28 mouse cellular contexts compared by ENCODE assay signal in genomic region chr8:66413101-66413500, GRCm38 (mm10).
DNase-seq lines count a peak whose midpoint lies in the region; ATAC-seq and TF ChIP-seq lines count a peak whose summit lies in the region.
"Had no signal": no experiment of that assay in that cellular context is flagged by ENCODE, and none has a peak within 500 bp of the region (broad histone marks: within the 10 kb centered on the region; RNA-seq: fewer than 3 reads in every experiment).

No protein-coding gene starts in this region.

- WGBS in forebrain, postnatal 0 days, result 41% methylated on average over 2 of the region's 2 CpGs
- WGBS in forebrain, embryonic 15.5 days, result 58% methylated on average over 2 of the region's 2 CpGs
- WGBS in kidney, adult 2 months, result 30% methylated on average over 2 of the region's 2 CpGs
- WGBS in lung, postnatal 0 days, result 43% methylated on average over 2 of the region's 2 CpGs

- H3K4me3 ChIP-seq in forebrain, postnatal 0 days (ENCODE audit: low read depth, low read length), result no peak overlapping the region
- H3K4me3 ChIP-seq in forebrain, embryonic 15.5 days, result no peak overlapping the region
- H3K4me3 ChIP-seq in kidney, adult 2 months (ENCODE audit: insufficient read depth, low read depth, low read length), result no peak overlapping the region
- H3K4me3 ChIP-seq in lung, postnatal 0 days (ENCODE audit: low read depth, low read length), result no peak overlapping the region
- H3K4me3 ChIP-seq: heart, embryonic 10.5 days; heart, embryonic 15.5 days; lung, embryonic 15.5 days; megakaryocyte, embryonic 14.5 days; midbrain, embryonic 13.5 days; neural tube, embryonic 15.5 days had no signal

- no peaks in the 10 kb centered on the region for H3K36me3 ChIP-seq in forebrain, postnatal 0 days (ENCODE audit: insufficient read depth)
- no peaks in the 10 kb centered on the region for H3K36me3 ChIP-seq in forebrain, embryonic 15.5 days
- H3K36me3 ChIP-seq in kidney, adult 2 months (ENCODE audit: control insufficient read depth, insufficient read depth, low read length), result no peaks in the 10 kb centered on the region
- H3K36me3 ChIP-seq in lung, postnatal 0 days (ENCODE audit: insufficient read depth, low read length), result no peaks in the 10 kb centered on the region
- H3K36me3 ChIP-seq: heart, embryonic 10.5 days; heart, embryonic 15.5 days; lung, embryonic 15.5 days; midbrain, embryonic 13.5 days; neural tube, embryonic 15.5 days had no signal

- H3K9ac ChIP-seq in forebrain, postnatal 0 days, result no peak overlapping the region
- no peak overlapping the region for H3K9ac ChIP-seq in forebrain, embryonic 15.5 days (replicated peaks)
- no peak overlapping the region for H3K9ac ChIP-seq in lung, postnatal 0 days (replicated peaks; ENCODE audit: low read depth)
- H3K9ac ChIP-seq: heart, embryonic 15.5 days; liver, embryonic 14.5 days; lung, embryonic 15.5 days; midbrain, embryonic 13.5 days; neural tube, embryonic 15.5 days had no signal

- DNase-seq in forebrain, postnatal 0 days, result no peak
- peak; percentile 69 for DNase-seq in kidney, adult 2 months
- no peak for DNase-seq in kidney, postnatal 4 days
- peak; percentile 14 for DNase-seq in lung, postnatal 0 days (ENCODE audit: low spot score)
- no peak for DNase-seq in lung, postnatal 14 days
- DNase-seq in brain, adult 2 months (ENCODE audit: low read depth, low spot score), result peak; percentile 27
- no peak for DNase-seq in left cerebral cortex, postnatal 4 days
- DNase-seq: adrenal gland, postnatal 25 days; cerebellum, adult 2 months; cerebellum, postnatal 14 days; gastrocnemius, postnatal 14 days; kidney, adult 18-20 months; layer of hippocampus, adult 9-11 months; liver; lung, postnatal 4 days; spleen, adult 18-20 months; thymus, postnatal 4 days had no signal

- peak; percentile 68; the same call in 1 of the 2 replicates for ATAC-seq in forebrain, postnatal 0 days
- ATAC-seq in forebrain, embryonic 15.5 days (replicated peaks), result no peak
- no peak for ATAC-seq in lung, postnatal 0 days
- ATAC-seq: CD4-positive, CD25-positive, alpha-beta regulatory T cell, adult 4 months; forebrain, embryonic 16.5 days; inflammation-experienced regulatory T-cells, adult 6 months; midbrain, embryonic 13.5 days had no signal

- H3K27me3 ChIP-seq in forebrain, postnatal 0 days (ENCODE audit: insufficient read depth, low read length), result no peaks in the 10 kb centered on the region
- no peaks in the 10 kb centered on the region for H3K27me3 ChIP-seq in forebrain, embryonic 15.5 days
- no peaks in the 10 kb centered on the region for H3K27me3 ChIP-seq in kidney, adult 2 months (replicated peaks; ENCODE audit: control insufficient read depth, insufficient read depth, low read length)
- no peaks in the 10 kb centered on the region for H3K27me3 ChIP-seq in lung, postnatal 0 days (replicated peaks; ENCODE audit: insufficient read depth, low read length)
- H3K27me3 ChIP-seq: heart, embryonic 15.5 days; lung, embryonic 15.5 days; megakaryocyte, embryonic 14.5 days; midbrain, embryonic 13.5 days; neural tube, embryonic 15.5 days had no signal

- H3K9me3 ChIP-seq in forebrain, postnatal 0 days (ENCODE audit: low read length), result no peaks in the 10 kb centered on the region
- H3K9me3 ChIP-seq in forebrain, embryonic 15.5 days, result no peaks in the 10 kb centered on the region
- no peaks in the 10 kb centered on the region for H3K9me3 ChIP-seq in lung, postnatal 0 days (ENCODE audit: low read length)
- H3K9me3 ChIP-seq: heart, embryonic 10.5 days; heart, embryonic 15.5 days; lung, embryonic 15.5 days; megakaryocyte, embryonic 14.5 days; midbrain, embryonic 13.5 days; neural tube, embryonic 15.5 days had no signal

- intact Hi-C loops in left cerebral cortex, postnatal 4 days (cut with DNase I), result no loop called here

- no peak for TF ChIP-seq EP300 in lung, postnatal 0 days (IDR thresholded peaks at IDR 0.05)

- H3K4me2 ChIP-seq in forebrain, postnatal 0 days (ENCODE audit: low read depth), result no peak overlapping the region
- H3K4me2 ChIP-seq in forebrain, embryonic 15.5 days (replicated peaks), result no peak overlapping the region
- no peak overlapping the region for H3K4me2 ChIP-seq in lung, postnatal 0 days (replicated peaks; ENCODE audit: low read depth, low read length)
- H3K4me2 ChIP-seq: heart, embryonic 15.5 days; lung, embryonic 15.5 days; midbrain, embryonic 13.5 days; neural tube, embryonic 15.5 days had no signal

- TF ChIP-seq CTCF in forebrain, postnatal 0 days (IDR thresholded peaks at IDR 0.05; ENCODE audit: low read depth), result no peak
- no peak for TF ChIP-seq CTCF in kidney, adult 2 months (conservative IDR thresholded peaks at IDR 0.05; ENCODE audit: insufficient read depth, insufficient read length, low read depth, low read length)
- no peak for TF ChIP-seq CTCF in lung, postnatal 0 days (IDR thresholded peaks at IDR 0.05)

- H3K27ac ChIP-seq in forebrain, postnatal 0 days (ENCODE audit: low read depth, low read length), result no peak overlapping the region
- no peak overlapping the region for H3K27ac ChIP-seq in forebrain, embryonic 15.5 days (replicated peaks)
- H3K27ac ChIP-seq in kidney, adult 2 months (ENCODE audit: insufficient read depth, low read depth, low read length), result peak overlapping the region; percentile 38; the same call in 1 of the 2 replicates
- H3K27ac ChIP-seq in lung, postnatal 0 days (ENCODE audit: low read length), result no peak overlapping the region
- H3K27ac ChIP-seq: heart, embryonic 10.5 days; heart, embryonic 15.5 days; liver, embryonic 14.5 days; lung, embryonic 15.5 days; midbrain, embryonic 13.5 days; neural tube, embryonic 15.5 days had no signal

- no peaks in the 10 kb centered on the region for H3K4me1 ChIP-seq in forebrain, postnatal 0 days (ENCODE audit: insufficient read depth)
- H3K4me1 ChIP-seq in forebrain, embryonic 15.5 days, result no peaks in the 10 kb centered on the region
- no peaks in the 10 kb centered on the region for H3K4me1 ChIP-seq in kidney, adult 2 months (ENCODE audit: control insufficient read depth, insufficient read depth, low read length)
- no peaks in the 10 kb centered on the region for H3K4me1 ChIP-seq in lung, postnatal 0 days (ENCODE audit: insufficient read depth, low read depth, low read length)
- H3K4me1 ChIP-seq: heart, embryonic 10.5 days; heart, embryonic 15.5 days; lung, embryonic 15.5 days; midbrain, embryonic 13.5 days; neural tube, embryonic 15.5 days had no signal

- TF ChIP-seq POLR2A in kidney, adult 2 months (IDR thresholded peaks at IDR 0.05; ENCODE audit: low read depth, low read length), result no peak

Comparison
In these comparisons a context has a peak if more than half of its experiments do, and no peak if none do; other contexts are left out.
1. DNase-seq: peak in kidney, adult 2 months (single experiment), lung, postnatal 0 days (single experiment) and brain, adult 2 months (single experiment); none in forebrain, postnatal 0 days (single experiment), kidney, postnatal 4 days (0 of 2), lung, postnatal 14 days (single experiment) and left cerebral cortex, postnatal 4 days (single experiment).